Mouse (Mus musculus): ENCODE results near the gene Aacs. TPM values are rescaled to one million over a fixed set of nuclear protein-coding genes. Genes with fewer than 3 reads are reported as not detected.

Aacs gene
- polyA plus RNA-seq, 1 experiment from 2014 or later = 13.7 TPM

- no peak overlapping the region for H3K27ac ChIP-seq (ENCODE audit: low read depth, low read length)
- no peak for TF ChIP-seq CTCF (IDR thresholded peaks at IDR 0.05; ENCODE audit: low read depth)
- ATAC-seq = no peak
Observed at GRCm38 (mm10) chr5:125546293-125546692, 70.7 kb downstream of the Aacs start.

GRCm38 (mm10) chr5:125549750-125550489 lies 74.3 kb downstream of the Aacs start:
- Histone ChIP-seq H3K4me3 (ENCODE audit: low read depth, low read length) (no peak overlapping the region), H3K9ac (ENCODE audit: low read depth, low read length) (no peak overlapping the region), H3K36me3 (ENCODE audit: control insufficient read depth, insufficient read depth) (no peaks in the 10 kb centered on the region), H3K4me1 (replicated peaks; ENCODE audit: control insufficient read depth, insufficient read depth, low read length) (no peaks in the 10 kb centered on the region), H3K27me3 (replicated peaks; ENCODE audit: control insufficient read depth, insufficient read depth, low read length) (no peaks in the 10 kb centered on the region), H3K9me3 (ENCODE audit: control insufficient read depth) (no peaks in the 10 kb centered on the region), H3K4me2 (replicated peaks; ENCODE audit: low read depth) (no peak overlapping the region), H3K27ac (ENCODE audit: low read depth, low read length) (no peak overlapping the region)
- ATAC-seq = no peak
- TF ChIP-seq CTCF (IDR thresholded peaks at IDR 0.05; ENCODE audit: low read depth) = no peak
- 35% methylated on average over 11 of the region's 11 CpGs for WGBS

More at GRCm38 (mm10) chr5:125546293-125546692, 70.7 kb downstream of the Aacs start:
- H3K4me1 ChIP-seq (replicated peaks; ENCODE audit: control insufficient read depth, insufficient read depth, low read length) = no peaks in the 10 kb centered on the region
- no peaks in the 10 kb centered on the region for H3K27me3 ChIP-seq (replicated peaks; ENCODE audit: control insufficient read depth, insufficient read depth, low read length)
- H3K36me3 ChIP-seq (ENCODE audit: control insufficient read depth, insufficient read depth) = no peaks in the 10 kb centered on the region
- WGBS = 33% methylated on average over 13 of the region's 13 CpGs
- H3K4me2 ChIP-seq (replicated peaks; ENCODE audit: low read depth) = no peak overlapping the region
- H3K9me3 ChIP-seq (ENCODE audit: control insufficient read depth) = no peaks in the 10 kb centered on the region
- no peak overlapping the region for H3K4me3 ChIP-seq (ENCODE audit: low read depth, low read length)
- H3K9ac ChIP-seq (ENCODE audit: low read depth, low read length) = no peak overlapping the region

GRCm38 (mm10) chr5:125555732-125556131 lies 80.1 kb downstream of the Aacs start:
- Histone ChIP-seq H3K27me3 (replicated peaks; ENCODE audit: control insufficient read depth, insufficient read depth, low read length) (no peaks in the 10 kb centered on the region), H3K27ac (ENCODE audit: low read depth, low read length) (no peak overlapping the region), H3K4me1 (replicated peaks; ENCODE audit: control insufficient read depth, insufficient read depth, low read length) (no peaks in the 10 kb centered on the region), H3K36me3 (ENCODE audit: control insufficient read depth, insufficient read depth) (no peaks in the 10 kb centered on the region), H3K9me3 (ENCODE audit: control insufficient read depth) (no peaks in the 10 kb centered on the region), H3K9ac (ENCODE audit: low read depth, low read length) (no peak overlapping the region), H3K4me3 (ENCODE audit: low read depth, low read length) (no peak overlapping the region), H3K4me2 (replicated peaks; ENCODE audit: low read depth) (no peak overlapping the region)
- WGBS = 55% methylated on average over 5 of the region's 5 CpGs
- ATAC-seq = no peak
- TF ChIP-seq CTCF (IDR thresholded peaks at IDR 0.05; ENCODE audit: low read depth) = no peak

GRCm38 (mm10) chr5:125563492-125563891 lies 87.9 kb downstream of the Aacs start:
- no peak for ATAC-seq
- no peaks in the 10 kb centered on the region for H3K27me3 ChIP-seq (replicated peaks; ENCODE audit: control insufficient read depth, insufficient read depth, low read length)
- no peaks in the 10 kb centered on the region for H3K36me3 ChIP-seq (ENCODE audit: control insufficient read depth, insufficient read depth)
- no peak for TF ChIP-seq CTCF (IDR thresholded peaks at IDR 0.05; ENCODE audit: low read depth)
- H3K9me3 ChIP-seq (ENCODE audit: control insufficient read depth) = no peaks in the 10 kb centered on the region
- H3K9ac ChIP-seq (ENCODE audit: low read depth, low read length) = no peak overlapping the region
- no peak overlapping the region for H3K27ac ChIP-seq (ENCODE audit: low read depth, low read length)
- 43% methylated on average over 6 of the region's 6 CpGs for WGBS
- H3K4me3 ChIP-seq (ENCODE audit: low read depth, low read length) = no peak overlapping the region
- H3K4me2 ChIP-seq (replicated peaks; ENCODE audit: low read depth) = no peak overlapping the region
- H3K4me1 ChIP-seq (replicated peaks; ENCODE audit: control insufficient read depth, insufficient read depth, low read length) = no peaks in the 10 kb centered on the region

- no peaks in the 10 kb centered on the region for H3K9me3 ChIP-seq (ENCODE audit: control insufficient read depth)
- H3K4me3 ChIP-seq (ENCODE audit: low read depth, low read length) = no peak overlapping the region
- no peaks in the 10 kb centered on the region for H3K4me1 ChIP-seq (replicated peaks; ENCODE audit: control insufficient read depth, insufficient read depth, low read length)
- no peak for ATAC-seq
- no peak overlapping the region for H3K9ac ChIP-seq (ENCODE audit: low read depth, low read length)
- TF ChIP-seq CTCF (IDR thresholded peaks at IDR 0.05; ENCODE audit: low read depth) = no peak
- 73% methylated on average over 11 of the region's 11 CpGs for WGBS
- no peaks in the 10 kb centered on the region for H3K27me3 ChIP-seq (replicated peaks; ENCODE audit: control insufficient read depth, insufficient read depth, low read length)
- no peak overlapping the region for H3K4me2 ChIP-seq (replicated peaks; ENCODE audit: low read depth)
- no peaks in the 10 kb centered on the region for H3K36me3 ChIP-seq (ENCODE audit: control insufficient read depth, insufficient read depth)
- H3K27ac ChIP-seq (ENCODE audit: low read depth, low read length) = no peak overlapping the region
Observed at GRCm38 (mm10) chr5:125565725-125566124, 90.1 kb downstream of the Aacs start.

Small RNA genes lying within 50 kb of the gene (microRNA-seq; reads per million reads assigned to microRNA genes)
- not detected for gene Gm27551

Other genes with a start within 250 kb of the Aacs start
- gene Scarb1, start 134.7 kb upstream of the Aacs start, polyA plus RNA-seq (2015; fragmentation: Nextera tagmentation; extraction: Ambion mirVana) = 26.5 TPM in 2 replicates
- gene Gm10382, start 86.5 kb upstream of the Aacs start, polyA plus RNA-seq (2015; fragmentation: Nextera tagmentation; extraction: Ambion mirVana) = 0.16 and 0.24 TPM in 2 replicates
- gene Ubc, start 85.6 kb upstream of the Aacs start, polyA plus RNA-seq (2015; fragmentation: Nextera tagmentation; extraction: Ambion mirVana) = 345 and 371 TPM in 2 replicates
- 2.5 and 3.2 TPM in 2 replicates for gene Dhx37, start 41.7 kb upstream of the Aacs start, polyA plus RNA-seq (2015; fragmentation: Nextera tagmentation; extraction: Ambion mirVana)
- gene Bri3bp, start 34.2 kb upstream of the Aacs start, polyA plus RNA-seq (2015; fragmentation: Nextera tagmentation; extraction: Ambion mirVana) = 35.7 and 42.8 TPM in 2 replicates
- gene Tmem132b, start 56.0 kb downstream of the Aacs start, polyA plus RNA-seq (2015; fragmentation: Nextera tagmentation; extraction: Ambion mirVana) = 0.14 and 0.25 TPM in 2 replicates